Mouse (Mus musculus) forebrain, embryonic 16.5 days (tissue): Measurements from ENCODE around the gene Shpk. TPM values are rescaled to one million over a fixed set of nuclear protein-coding genes. Genes with fewer than 3 reads are reported as not detected.

Experiments
- ATAC-seq: fragments of 200-750 bp; cut with Nextera tagmentation; 2 replicates; pipeline ENCODE4 v1.8.0; 2017; ENCODE audit warnings: mild to moderate bottlenecking, moderate library complexity
- H3K27ac ChIP-seq: fragments of 300-500 bp; sonication (generic); 2 replicates; pipeline ENCODE4 v1.5.1; 2014; ENCODE audit warnings: low read length, control low read depth
- H3K27me3 ChIP-seq: fragments of 300-500 bp; sonication (generic); replicated peaks from 2 replicates; pipeline ENCODE4 v1.6.1; 2014; ENCODE audit warnings: low read length; ENCODE audit not compliant: control insufficient read depth, insufficient read depth
- H3K36me3 ChIP-seq: fragments of 300-500 bp; sonication (generic); 2 replicates; pipeline ENCODE4 v1.6.1; 2014; ENCODE audit not compliant: control insufficient read depth, insufficient read depth
- H3K4me1 ChIP-seq: fragments of 300-500 bp; sonication (generic); replicated peaks from 2 replicates; pipeline ENCODE4 v1.6.1; 2014; ENCODE audit warnings: low read length; ENCODE audit not compliant: control insufficient read depth, insufficient read depth
- H3K4me2 ChIP-seq: fragments of 300-500 bp; sonication (generic); 2 replicates; pipeline ENCODE4 v1.6.1; 2014; ENCODE audit warnings: mild to moderate bottlenecking, low read length, control low read depth
- H3K4me3 ChIP-seq: fragments of 300-500 bp; sonication (generic); replicated peaks from 2 replicates; pipeline ENCODE4 v1.5.1; 2014; ENCODE audit warnings: mild to moderate bottlenecking, low read length, control low read depth
- H3K9ac ChIP-seq: fragments of 300-500 bp; sonication (generic); replicated peaks from 2 replicates; pipeline ENCODE4 v1.6.1; 2014; ENCODE audit warnings: low read depth, low read length, control low read depth
- H3K9me3 ChIP-seq: fragments of 300-500 bp; sonication (generic); 2 replicates; pipeline ENCODE4 v1.6.1; 2016; ENCODE audit warnings: low read length; ENCODE audit not compliant: control insufficient read depth
- WGBS: fragments of 180-500 bp; shearing (Covaris S2); extraction: QIAGEN DNeasy Blood & Tissue Kit; methylation state at CpG from one replicate; pipeline ENCODE4 v1.1.7; 2014; 5-methylcytosine and 5-hydroxymethylcytosine counted together
- polyA plus RNA-seq: library from polyadenylated mRNA; unstranded; fragments of >200 nt; fragmentation: Nextera tagmentation; extraction: Ambion mirVana; gene quantifications from 2 replicates; pipeline ENCODE4 v1.2.1, GENCODE M21; 2015

The Shpk gene
- polyA plus RNA-seq, 1 experiment from 2014 or later: 1.3 TPM

DNA sequence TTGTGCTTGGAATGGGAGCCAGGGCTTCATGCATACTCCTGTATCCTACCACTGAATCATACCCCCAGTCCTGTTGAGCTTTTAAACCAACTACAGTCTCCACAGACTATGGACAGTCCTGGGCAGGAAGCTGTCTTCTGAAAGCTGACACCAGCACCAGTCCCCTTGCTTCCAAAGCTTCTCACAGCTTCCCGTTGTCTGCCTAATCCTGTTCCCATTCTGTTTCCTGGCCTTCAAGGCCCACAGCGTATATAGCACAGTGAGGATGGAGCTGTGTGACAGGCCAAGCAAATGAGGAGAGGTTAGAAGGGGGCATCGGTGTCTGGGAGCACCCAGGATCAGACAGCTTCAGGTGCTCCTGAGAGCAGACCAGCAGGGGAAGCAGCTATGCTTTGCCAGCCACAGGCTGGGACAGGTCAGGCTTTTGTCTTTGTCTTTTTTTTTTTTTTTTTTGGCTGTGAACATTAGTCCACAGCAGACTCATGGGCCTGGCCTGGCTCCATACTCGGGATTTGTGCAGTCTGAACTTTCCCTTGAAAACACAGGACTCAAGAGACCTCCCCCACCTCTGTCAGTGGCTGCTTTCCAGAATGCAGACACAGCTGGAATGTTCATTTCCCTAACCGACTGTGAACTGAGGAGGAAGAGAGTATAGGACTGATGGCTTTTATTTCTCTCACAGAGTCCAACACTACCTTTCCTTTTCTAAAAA is 36.9 kb downstream of the Shpk start:
- 35% methylated on average over 5 of the region's 5 CpGs for WGBS
- Histone ChIP-seq H3K27ac (no peak overlapping the region), H3K9me3 (no peaks in the 10 kb centered on the region), H3K9ac (no peak overlapping the region), H3K4me2 (no peak overlapping the region), H3K36me3 (no peaks in the 10 kb centered on the region), H3K4me3 (no peak overlapping the region), H3K4me1 (no peaks in the 10 kb centered on the region), H3K27me3 (no peaks in the 10 kb centered on the region)
- no peak for ATAC-seq

DNA sequence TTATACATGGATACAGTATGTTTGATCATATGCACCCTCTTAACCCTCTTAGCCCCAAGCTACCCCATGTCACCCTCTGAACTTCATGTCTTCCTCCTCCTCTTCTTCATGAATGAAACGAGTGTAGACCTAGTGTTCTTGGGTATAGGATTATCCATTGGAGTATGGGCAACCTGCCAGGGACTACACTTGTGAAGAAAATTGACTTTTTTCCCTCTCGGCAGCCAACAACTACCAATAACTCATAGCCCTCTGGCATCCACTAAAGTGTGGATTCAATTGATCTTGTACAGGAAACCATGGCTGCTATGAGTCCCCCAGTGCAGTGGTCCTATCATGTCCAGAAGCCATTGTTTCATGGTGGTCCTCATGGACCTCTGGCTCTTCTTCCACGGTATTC is 37.5 kb downstream of the Shpk start:
- no peaks in the 10 kb centered on the region for H3K4me1 ChIP-seq
- ATAC-seq: no peak
- no peaks in the 10 kb centered on the region for H3K36me3 ChIP-seq
- H3K4me2 ChIP-seq: no peak overlapping the region
- H3K9me3 ChIP-seq: no peaks in the 10 kb centered on the region
- H3K27me3 ChIP-seq: no peaks in the 10 kb centered on the region
- H3K27ac ChIP-seq: no peak overlapping the region
- no peak overlapping the region for H3K4me3 ChIP-seq
- no peak overlapping the region for H3K9ac ChIP-seq
- WGBS: 74% methylated on average over 3 of the region's 3 CpGs

DNA sequence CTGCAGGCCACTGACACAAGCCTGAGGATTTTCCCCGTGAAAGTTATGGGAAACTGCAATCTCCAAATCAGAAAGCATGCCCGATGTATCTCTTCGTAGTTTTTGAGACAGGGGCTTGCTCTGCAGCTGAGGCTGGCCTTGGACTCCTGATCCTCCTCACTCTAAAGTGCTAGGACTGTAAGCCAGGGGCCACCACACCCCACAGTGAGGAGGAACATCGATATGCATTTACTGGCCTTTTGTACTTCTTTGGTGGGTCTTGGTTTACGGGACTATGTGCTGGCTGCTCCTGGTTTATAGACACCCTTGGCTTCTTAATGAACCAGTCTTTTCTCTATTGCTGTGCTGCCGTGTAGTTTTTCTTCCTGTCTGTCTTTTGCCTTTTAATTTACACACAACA is 42.9 kb downstream of the Shpk start:
- WGBS: 75% methylated on average over 6 of the region's 6 CpGs
- no peaks in the 10 kb centered on the region for H3K9me3 ChIP-seq
- H3K27me3 ChIP-seq: no peaks in the 10 kb centered on the region
- no peak for ATAC-seq
- H3K27ac ChIP-seq: no peak overlapping the region
- no peaks in the 10 kb centered on the region for H3K4me1 ChIP-seq
- H3K4me2 ChIP-seq: no peak overlapping the region
- no peak overlapping the region for H3K4me3 ChIP-seq
- no peaks in the 10 kb centered on the region for H3K36me3 ChIP-seq
- no peak overlapping the region for H3K9ac ChIP-seq

DNA sequence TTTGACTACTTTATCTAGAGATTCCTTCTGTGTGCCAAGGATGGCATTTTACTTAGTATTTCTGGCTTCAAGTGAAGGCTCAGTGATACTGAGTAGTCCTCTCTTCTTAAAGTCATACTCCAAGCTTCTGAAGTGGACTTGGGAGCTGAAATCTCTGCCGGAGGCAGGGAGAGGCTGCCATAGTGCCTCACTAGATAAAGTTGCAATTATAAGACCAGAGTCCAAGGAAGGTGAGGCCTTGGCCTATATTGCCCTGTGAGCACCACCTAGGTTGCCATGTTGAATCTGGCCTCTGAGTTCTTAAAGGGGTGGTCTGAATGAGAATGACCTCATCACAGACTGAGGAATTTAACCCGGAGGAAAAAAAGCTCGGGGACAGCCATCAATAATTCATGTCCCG is 43.5 kb downstream of the Shpk start:
- Histone ChIP-seq H3K4me3 (no peak overlapping the region), H3K27ac (no peak overlapping the region), H3K27me3 (no peaks in the 10 kb centered on the region), H3K9me3 (no peaks in the 10 kb centered on the region), H3K4me2 (no peak overlapping the region), H3K4me1 (no peaks in the 10 kb centered on the region), H3K36me3 (no peaks in the 10 kb centered on the region), H3K9ac (no peak overlapping the region)
- no peak for ATAC-seq
- WGBS: 90% methylated on average over 4 of the region's 4 CpGs

DNA sequence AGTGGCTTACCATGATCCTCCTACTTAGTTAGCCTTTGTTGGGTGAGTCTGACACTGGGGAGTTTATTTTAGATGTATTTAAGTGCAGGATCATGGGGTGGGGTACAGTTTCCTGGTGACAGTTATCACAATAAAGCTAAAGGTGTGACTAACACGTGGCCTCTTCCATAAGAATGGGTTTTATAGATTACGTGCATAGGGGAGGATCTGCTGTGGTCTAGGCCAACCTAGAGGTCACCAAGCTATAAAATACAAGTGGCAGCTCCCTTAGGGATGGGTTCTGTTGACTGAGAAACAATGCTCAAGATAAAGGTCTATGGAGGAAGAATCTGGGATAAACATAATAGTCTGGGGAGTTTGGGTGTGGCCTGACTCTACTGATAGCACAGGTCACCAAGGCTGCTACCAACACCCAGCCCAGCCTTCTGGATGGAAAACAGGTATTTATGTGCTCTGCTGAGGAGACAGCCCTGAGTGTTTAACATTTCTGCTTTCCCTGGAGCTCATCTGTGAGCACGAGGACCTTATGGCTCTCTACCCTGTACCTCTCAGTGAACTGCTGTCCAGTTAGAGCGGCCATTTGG is 58.2 kb downstream of the Shpk start:
- H3K27me3 ChIP-seq: no peaks in the 10 kb centered on the region
- no peak overlapping the region for H3K9ac ChIP-seq
- no peak overlapping the region for H3K4me3 ChIP-seq
- H3K36me3 ChIP-seq: no peaks in the 10 kb centered on the region
- H3K9me3 ChIP-seq: no peaks in the 10 kb centered on the region
- H3K4me2 ChIP-seq: no peak overlapping the region
- no peaks in the 10 kb centered on the region for H3K4me1 ChIP-seq
- H3K27ac ChIP-seq: no peak overlapping the region
- WGBS: 86% methylated on average over 4 of the region's 4 CpGs
- no peak for ATAC-seq

DNA sequence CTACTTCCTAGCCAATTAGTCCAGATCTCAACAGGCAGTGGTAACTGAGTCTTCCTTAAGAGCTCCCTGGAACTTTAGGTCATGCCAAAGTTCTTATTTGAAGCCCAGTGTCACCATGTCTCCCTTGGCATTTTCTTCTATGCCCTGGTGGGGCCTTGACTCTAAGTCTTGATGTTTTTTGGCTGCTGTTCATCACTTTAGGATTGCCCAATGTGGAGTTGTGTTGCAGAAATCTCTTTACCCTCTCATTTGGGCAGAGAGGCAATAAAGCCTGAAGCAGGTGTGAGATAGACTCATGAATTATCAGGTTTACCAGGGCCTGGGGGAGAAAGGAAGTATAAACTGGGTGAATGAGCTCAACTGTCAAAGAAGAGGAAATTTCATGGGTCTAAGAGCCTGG is 59.4 kb downstream of the Shpk start:
- Histone ChIP-seq H3K4me3 (no peak overlapping the region), H3K27me3 (no peaks in the 10 kb centered on the region), H3K4me2 (no peak overlapping the region), H3K36me3 (no peaks in the 10 kb centered on the region), H3K9me3 (no peaks in the 10 kb centered on the region), H3K4me1 (no peaks in the 10 kb centered on the region), H3K27ac (no peak overlapping the region), H3K9ac (no peak overlapping the region)
- ATAC-seq: no peak

DNA sequence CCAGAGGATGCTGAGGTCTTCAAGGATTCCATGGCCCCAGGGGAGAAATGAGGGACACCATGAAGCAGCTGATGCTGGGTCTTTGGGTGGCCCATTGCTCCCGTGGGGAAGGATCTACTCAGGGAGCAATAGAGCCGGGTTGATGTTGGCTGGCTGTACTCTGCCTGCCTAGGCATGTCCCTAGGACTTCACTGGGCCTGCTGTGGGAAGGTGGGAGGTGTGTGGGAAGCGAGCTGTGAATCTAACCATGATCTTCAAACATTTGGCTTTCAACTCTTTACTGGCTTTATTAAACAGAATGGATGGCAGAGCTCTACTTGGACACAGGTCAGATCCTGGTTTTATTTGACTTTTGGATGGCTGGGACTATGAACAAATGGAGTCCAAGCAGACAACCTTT is 61.2 kb downstream of the Shpk start:
- 76% methylated on average over 3 of the region's 3 CpGs for WGBS
- ATAC-seq: no peak
- Histone ChIP-seq H3K9me3 (no peaks in the 10 kb centered on the region), H3K4me1 (no peaks in the 10 kb centered on the region), H3K9ac (no peak overlapping the region), H3K4me2 (no peak overlapping the region), H3K36me3 (no peaks in the 10 kb centered on the region), H3K27ac (no peak overlapping the region), H3K27me3 (no peaks in the 10 kb centered on the region), H3K4me3 (no peak overlapping the region)

DNA sequence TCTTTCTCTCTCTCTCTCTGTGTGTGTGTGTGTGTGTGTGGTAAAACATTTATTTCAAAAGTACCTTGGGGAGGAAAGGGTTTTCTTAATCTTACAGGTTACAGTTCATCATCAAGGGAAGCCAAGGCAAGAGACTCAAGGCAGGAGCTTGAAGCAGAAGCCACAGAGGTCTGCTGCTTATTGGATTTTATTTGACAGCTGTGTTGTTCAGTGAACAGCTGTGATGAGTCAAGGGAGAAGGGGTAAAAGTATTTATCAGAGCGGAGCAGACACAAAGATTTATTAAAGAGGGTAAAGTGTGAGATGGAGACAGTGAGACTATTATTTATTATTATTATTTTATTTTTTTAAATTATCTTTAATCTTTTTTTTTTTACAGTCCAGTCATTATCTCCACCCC is 62.1 kb downstream of the Shpk start:
- no peak overlapping the region for H3K9ac ChIP-seq
- no peaks in the 10 kb centered on the region for H3K9me3 ChIP-seq
- H3K4me2 ChIP-seq: no peak overlapping the region
- no peaks in the 10 kb centered on the region for H3K36me3 ChIP-seq
- no peak for ATAC-seq
- no peaks in the 10 kb centered on the region for H3K4me1 ChIP-seq
- H3K4me3 ChIP-seq: no peak overlapping the region
- no peak overlapping the region for H3K27ac ChIP-seq
- 83% methylated on average over 1 of the region's 1 CpGs for WGBS
- no peaks in the 10 kb centered on the region for H3K27me3 ChIP-seq

DNA sequence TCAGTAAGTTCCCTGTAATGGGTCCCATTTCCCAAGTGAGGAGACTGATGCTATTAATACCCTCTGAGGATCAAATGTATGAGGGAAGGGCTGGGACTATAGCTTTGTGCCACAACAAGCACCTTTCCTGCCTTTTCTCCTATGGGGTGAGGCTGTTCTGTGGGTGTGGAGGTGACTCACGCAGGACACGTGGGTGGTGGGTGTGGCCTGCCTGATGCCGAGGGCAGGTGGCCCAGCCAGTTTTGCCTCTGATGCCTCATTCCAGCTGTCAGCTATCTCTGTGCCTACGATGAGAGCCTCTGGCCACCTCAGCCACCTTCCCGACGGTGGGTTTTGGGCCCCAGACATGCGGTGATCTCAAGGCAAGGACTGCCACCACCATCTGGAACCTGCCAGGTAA is 68.0 kb downstream of the Shpk start, which contains the start of gene Trpv3:
Gene Trpv3, plus strand, starts transcription at position 122 of the 400 bp plus-strand sequence.
- WGBS: 80% methylated on average over 7 of the region's 7 CpGs
- Histone ChIP-seq H3K27ac (no peak within 1 kb of the TSS), H3K4me1 (no peaks in the 10 kb centered on the region), H3K36me3 (no peaks in the 10 kb centered on the region), H3K27me3 (no peaks in the 10 kb centered on the region), H3K4me2 (no peak within 1 kb of the TSS), H3K4me3 (no peak within 1 kb of the TSS), H3K9me3 (no peaks in the 10 kb centered on the region), H3K9ac (no peak within 1 kb of the TSS)
- no peak for ATAC-seq
